Mouse (Mus musculus) testis, adult 2 months (tissue): ENCODE data around the gene Rorc.

Experiments
- CTCF ChIP-seq: fragments of 200-500 bp; IDR thresholded peaks from 2 replicates; pipeline ENCODE4 v1.5.1; 2012; ENCODE audit warnings: low read depth, mild to moderate bottlenecking, inconsistent platforms, low read length, moderate library complexity; ENCODE audit not compliant: control insufficient read depth, insufficient read depth, insufficient replicate concordance
- POLR2A ChIP-seq: fragments of 200-500 bp; IDR thresholded peaks from 2 replicates; pipeline ENCODE4 v1.6.1; 2012; ENCODE audit warnings: low read depth, mild to moderate bottlenecking, inconsistent platforms, low read length, moderate library complexity; ENCODE audit not compliant: control insufficient read depth

- TF ChIP-seq POLR2A (no peak), CTCF (no peak)
These were observed 14.8 kb downstream of the Rorc start for GRCm38 (mm10) chr3:94387391-94387790.
